Mouse (Mus musculus) urinary bladder, postnatal 25 days (tissue): ENCODE results near the gene 1700001P01Rik.
A peak's percentile ranks its signal among the peaks of the same experiment; 100 is the strongest.

ENCODE experiments used
- DNase-seq: peaks from one replicate; pipeline ENCODE4 v3.0.0; 2022; ENCODE audit warnings: low spot score

Gene 1700001P01Rik

DNA sequence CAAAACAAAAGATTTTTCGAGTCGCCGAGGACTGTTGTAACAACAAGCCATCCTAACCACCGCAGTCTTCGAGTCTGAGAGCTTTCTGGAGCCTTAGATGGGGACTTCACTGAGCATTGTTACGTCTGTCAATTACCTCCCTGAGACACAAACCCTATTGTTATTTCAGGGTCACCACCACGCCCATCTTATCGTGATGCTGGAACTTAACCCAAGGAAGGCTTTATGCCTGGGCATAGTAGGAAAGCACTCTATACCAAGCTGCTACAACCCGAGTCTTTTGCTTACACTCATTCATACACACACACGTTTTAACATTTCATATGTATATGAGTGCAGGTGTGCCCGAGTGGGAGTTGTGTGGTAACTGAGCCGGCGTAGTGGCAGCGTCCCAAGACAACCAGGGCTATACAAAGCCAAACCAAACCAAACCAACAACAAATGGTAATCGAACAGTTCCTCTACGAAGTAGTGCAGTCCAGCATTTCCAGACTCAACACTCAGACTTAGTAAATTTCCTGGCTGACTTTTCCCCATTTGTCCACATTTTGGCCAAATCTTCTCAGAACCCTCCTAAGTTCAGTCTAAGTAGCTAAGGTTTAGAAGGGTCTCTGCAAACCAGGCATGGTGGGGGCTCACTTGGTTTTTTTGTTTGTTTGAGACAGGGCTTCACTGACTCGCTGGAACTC lies at the start of gene 1700001P01Rik:
Gene 1700001P01Rik, minus strand, starts transcription at position 111 of the 689 bp plus-strand sequence.
- no peak for DNase-seq

- no peak for DNase-seq
These were observed 49.6 kb upstream of the 1700001P01Rik start for GRCm38 (mm10) chr11:97825295-97825694.

GRCm38 (mm10) chr11:97824895-97825294 lies 49.2 kb upstream of the 1700001P01Rik start:
- no peak for DNase-seq

GRCm38 (mm10) chr11:97824168-97824567 lies 48.5 kb upstream of the 1700001P01Rik start:
- DNase-seq, result no peak

GRCm38 (mm10) chr11:97822840-97823603 lies 47.3 kb upstream of the 1700001P01Rik start:
- no peak for DNase-seq

- no peak for DNase-seq
These were observed 45.8 kb upstream of the 1700001P01Rik start for GRCm38 (mm10) chr11:97821401-97822064.

DNA sequence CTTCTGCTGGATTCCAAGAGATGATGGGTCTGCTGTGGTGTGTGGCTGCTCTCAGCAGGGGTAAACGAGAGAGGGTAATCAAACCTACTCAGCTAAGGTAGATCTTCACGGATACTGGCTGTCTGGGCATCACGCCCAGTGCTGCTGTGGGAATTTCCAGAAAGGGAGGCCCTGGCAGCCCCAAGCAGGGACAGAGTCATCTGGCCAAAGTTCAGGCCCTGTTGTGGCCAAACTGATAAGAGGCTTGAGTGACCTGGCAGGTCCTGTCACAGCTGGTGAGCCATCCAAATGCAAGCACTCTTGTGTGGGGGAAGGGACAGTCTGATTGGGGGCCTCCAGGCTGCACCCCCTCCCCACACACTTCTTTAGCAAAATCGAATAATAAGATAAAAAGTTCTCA lies 45.1 kb upstream of the 1700001P01Rik start:
- no peak for DNase-seq

DNA sequence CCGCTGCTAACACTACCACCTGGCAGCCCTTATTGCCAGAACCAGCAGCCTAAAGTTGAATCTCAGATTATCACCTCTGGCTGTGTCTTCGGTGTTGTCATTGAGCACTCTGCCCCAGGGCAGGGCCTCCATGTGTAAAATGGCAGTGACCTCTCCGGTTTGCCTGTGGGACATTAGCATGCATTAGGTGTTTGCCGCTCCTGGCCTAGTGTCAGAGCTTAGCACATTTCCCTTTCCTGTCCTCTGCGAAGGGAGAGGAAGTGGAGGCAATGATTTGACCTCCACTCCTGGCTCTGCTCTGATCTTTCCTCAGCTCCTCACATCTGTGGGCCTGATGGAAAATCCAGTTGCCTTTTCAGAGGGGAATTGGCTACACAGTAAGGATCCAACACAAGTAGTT lies 44.2 kb upstream of the 1700001P01Rik start:
- no peak for DNase-seq

DNA sequence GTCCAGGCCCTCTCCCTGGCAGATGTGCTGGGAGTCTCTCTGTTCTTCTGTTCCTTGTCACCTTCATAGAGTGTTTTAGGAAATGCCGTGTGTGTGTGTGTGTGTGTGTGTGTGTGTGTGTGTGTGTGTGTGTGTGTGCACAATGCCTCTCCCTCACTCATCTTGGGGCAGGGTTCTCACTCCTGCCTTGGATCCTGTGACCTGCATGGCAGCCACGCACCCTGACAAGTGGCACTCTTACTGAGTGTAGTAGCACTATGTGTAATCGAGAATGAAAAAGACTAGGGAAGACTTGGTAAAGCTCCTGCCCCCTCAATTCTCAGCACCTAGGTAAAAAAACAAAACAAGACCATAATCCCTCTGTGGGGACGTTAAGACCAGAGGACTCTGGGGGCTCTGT lies 43.4 kb upstream of the 1700001P01Rik start:
- DNase-seq, result no peak

- DNase-seq, result no peak
These were observed 42.9 kb upstream of the 1700001P01Rik start for GRCm38 (mm10) chr11:97818571-97818970.

- no peak for DNase-seq
These were observed 42.3 kb upstream of the 1700001P01Rik start for GRCm38 (mm10) chr11:97818003-97818402.

DNA sequence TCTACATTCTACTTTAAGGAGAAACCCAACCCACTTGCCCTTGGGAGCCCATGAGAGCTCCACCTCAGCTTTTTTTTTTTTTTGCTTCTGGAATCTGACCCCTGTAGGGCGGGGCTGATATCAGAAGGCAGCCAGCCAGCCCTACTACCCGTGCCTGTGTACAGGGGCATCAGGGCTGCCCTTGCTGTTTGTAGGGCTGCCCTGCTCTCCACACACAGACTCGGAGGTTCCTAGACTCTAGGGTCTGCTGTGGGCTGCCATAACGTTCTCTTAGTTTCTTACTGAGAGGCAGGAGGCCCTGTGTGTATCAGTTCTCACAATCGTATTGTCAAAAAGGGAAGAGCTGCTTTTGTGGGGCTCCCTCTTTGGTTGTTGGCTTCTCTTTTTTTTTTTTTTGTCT lies 41.7 kb upstream of the 1700001P01Rik start:
- DNase-seq, result no peak

GRCm38 (mm10) chr11:97816916-97817315 lies 41.2 kb upstream of the 1700001P01Rik start:
- no peak for DNase-seq

- DNase-seq, result no peak
These were observed 40.5 kb upstream of the 1700001P01Rik start for GRCm38 (mm10) chr11:97816176-97816575.

DNA sequence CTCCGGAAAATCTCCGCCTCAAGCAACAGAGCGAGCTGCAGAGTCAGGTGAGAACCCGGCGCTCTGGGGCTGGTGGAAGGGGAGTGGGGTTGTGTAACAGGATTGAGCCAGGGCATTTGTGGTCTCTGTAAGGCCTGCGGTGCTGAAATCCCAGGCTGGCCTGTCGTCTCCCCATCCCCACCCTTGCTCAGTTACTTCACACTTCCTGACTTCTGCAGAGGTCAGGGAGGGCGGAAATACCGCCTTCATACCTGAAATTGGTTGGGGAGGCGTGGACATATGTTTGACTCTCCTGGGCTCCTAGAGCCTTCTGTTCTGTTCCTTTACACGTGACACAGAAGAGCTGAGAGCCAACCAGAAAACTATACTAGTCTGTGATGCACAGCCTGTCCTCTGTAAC lies 40.0 kb upstream of the 1700001P01Rik start:
- no peak for DNase-seq

GRCm38 (mm10) chr11:97813746-97814515 lies 38.2 kb upstream of the 1700001P01Rik start:
- no peak for DNase-seq

GRCm38 (mm10) chr11:97813085-97813484 lies 37.4 kb upstream of the 1700001P01Rik start:
- DNase-seq, result no peak

- DNase-seq, result no peak
These were observed 36.8 kb upstream of the 1700001P01Rik start for GRCm38 (mm10) chr11:97812491-97812921.

- peak; percentile 24 for DNase-seq
These were observed 36.0 kb upstream of the 1700001P01Rik start for GRCm38 (mm10) chr11:97811569-97812362.

GRCm38 (mm10) chr11:97810970-97811369 lies 35.3 kb upstream of the 1700001P01Rik start:
- no peak for DNase-seq

- DNase-seq, result peak; percentile 29
These were observed 34.6 kb upstream of the 1700001P01Rik start for GRCm38 (mm10) chr11:97810356-97810755.
